Mouse (Mus musculus): ENCODE results near the gene Fads2.

GRCm38 (mm10) chr19:10137423-10137822, 35.9 kb upstream of the Fads2 start:
- TF ChIP-seq MAFK (IDR thresholded peaks at IDR 0.05; ENCODE audit: insufficient read depth, low read depth, low read length) (peak; percentile 77), ZNF384 (IDR thresholded peaks at IDR 0.05; ENCODE audit: low read depth, low read length) (no peak), CHD2 (IDR thresholded peaks at IDR 0.05; ENCODE audit: low read depth, low read length) (no peak)
